Comparison of ENCODE assay signal across 8 mouse cellular contexts in genomic region chr1:21052132-21052545, GRCm38 (mm10). TPM values are rescaled to one million over a fixed set of nuclear protein-coding genes. Genes with fewer than 3 reads are reported as not detected.
A peak's percentile ranks its signal among the peaks of the same experiment; 100 is the strongest.
DNase-seq lines count a peak whose midpoint lies in the region; ATAC-seq lines count a peak whose summit lies in the region.

No protein-coding gene starts in this region.

- no peaks in the 10 kb centered on the region for H3K36me3 ChIP-seq in kidney, embryonic 16.5 days (ENCODE audit: insufficient read depth, low read length)
- H3K36me3 ChIP-seq in kidney, embryonic 14.5 days (ENCODE audit: control insufficient read depth, insufficient read depth, low read length), result no peaks in the 10 kb centered on the region
- H3K36me3 ChIP-seq in neural tube, embryonic 13.5 days, result no peaks in the 10 kb centered on the region

- H3K9ac ChIP-seq in kidney, embryonic 16.5 days (replicated peaks; ENCODE audit: low read length), result no peak overlapping the region
- no peak overlapping the region for H3K9ac ChIP-seq in kidney, embryonic 14.5 days (ENCODE audit: low read depth, low read length)
- no peak overlapping the region for H3K9ac ChIP-seq in neural tube, embryonic 13.5 days

- no peaks in the 10 kb centered on the region for H3K9me3 ChIP-seq in kidney, embryonic 16.5 days (ENCODE audit: low read length)
- H3K9me3 ChIP-seq in kidney, embryonic 14.5 days (ENCODE audit: control insufficient read depth, low read length), result no peaks in the 10 kb centered on the region
- H3K9me3 ChIP-seq in neural tube, embryonic 13.5 days, result no peaks in the 10 kb centered on the region

- H3K4me3 ChIP-seq in kidney, embryonic 16.5 days (ENCODE audit: low read length), result no peak overlapping the region
- H3K4me3 ChIP-seq in kidney, embryonic 14.5 days (ENCODE audit: low read length), result no peak overlapping the region
- H3K4me3 ChIP-seq in neural tube, embryonic 13.5 days, result no peak overlapping the region

- no peaks in the 10 kb centered on the region for H3K27me3 ChIP-seq in kidney, embryonic 16.5 days (ENCODE audit: insufficient read depth, low read length)
- no peaks in the 10 kb centered on the region for H3K27me3 ChIP-seq in kidney, embryonic 14.5 days (ENCODE audit: control insufficient read depth, insufficient read depth, low read length)
- no peaks in the 10 kb centered on the region for H3K27me3 ChIP-seq in neural tube, embryonic 13.5 days

- 54% methylated on average over 5 of the region's 5 CpGs for WGBS in kidney, embryonic 16.5 days
- WGBS in kidney, embryonic 14.5 days, result 61% methylated on average over 5 of the region's 5 CpGs
- 64% methylated on average over 5 of the region's 5 CpGs for WGBS in neural tube, embryonic 13.5 days

- H3K4me1 ChIP-seq in kidney, embryonic 16.5 days (ENCODE audit: insufficient read depth, low read length), result peaks cover 11% of the 10 kb centered on the region
- H3K4me1 ChIP-seq in kidney, embryonic 14.5 days (ENCODE audit: control insufficient read depth, insufficient read depth, low read length), result peaks cover 17% of the 10 kb centered on the region; the same call in 1 of the 2 replicates
- H3K4me1 ChIP-seq in neural tube, embryonic 13.5 days (replicated peaks), result peaks cover 31% of the 10 kb centered on the region

- ATAC-seq in kidney, embryonic 16.5 days (ENCODE audit: low FRiP score, low TSS enrichment), result peak; percentile 14; the same call in 1 of the 2 replicates
- no peak for ATAC-seq in kidney, embryonic 14.5 days (ENCODE audit: low FRiP score, low TSS enrichment)
- ATAC-seq in neural tube, embryonic 13.5 days (ENCODE audit: low read depth), result peak; percentile 42
- no peak for ATAC-seq in erythroid progenitor cell, adult 5-6 weeks (replicated peaks; ENCODE audit: low FRiP score, poor library complexity, severe bottlenecking)

- 0 out of 2 replicates have a peak overlapping the region, but pooled peaks have one; percentile 2 for H3K27ac ChIP-seq in kidney, embryonic 16.5 days (ENCODE audit: low read length)
- H3K27ac ChIP-seq in kidney, embryonic 14.5 days (ENCODE audit: low read depth, low read length), result no peak overlapping the region
- peak overlapping the region; percentile 46; the same call in 1 of the 2 replicates for H3K27ac ChIP-seq in neural tube, embryonic 13.5 days (replicated peaks)

- DNase-seq in brain, adult 2 months (ENCODE audit: low read depth, low spot score), result peak; percentile 17
- DNase-seq in induced T-regulatory cell, adult 2 months (ENCODE audit: low read depth), result peak; percentile 40
- DNase-seq in cerebellum, adult 11 months, result no peak
- DNase-seq in yolk sac, embryonic 10.5 days (ENCODE audit: low spot score), result no peak

- no peak overlapping the region for H3K4me2 ChIP-seq in kidney, embryonic 16.5 days (replicated peaks; ENCODE audit: low read depth, low read length)
- no peak overlapping the region for H3K4me2 ChIP-seq in kidney, embryonic 14.5 days (replicated peaks; ENCODE audit: low read depth, low read length)
- no peak overlapping the region for H3K4me2 ChIP-seq in neural tube, embryonic 13.5 days

RNA-seq across cellular contexts. Expression of gene Tram2, which starts 26.9 kb away (rescaled TPM):
- 8.6 and 10.2 TPM in 2 replicates for polyA plus RNA-seq in kidney, embryonic 16.5 days (2015; fragmentation: Nextera tagmentation; extraction: Ambion mirVana)
- 9.8 and 12.4 TPM in 2 replicates for polyA plus RNA-seq in kidney, embryonic 14.5 days (2014; fragmentation: Nextera tagmentation; extraction: Ambion mirVana)
- 2.7 and 2.9 TPM in 2 replicates for polyA plus RNA-seq in neural tube, embryonic 13.5 days (2015; fragmentation: Nextera tagmentation; extraction: Ambion mirVana)
- 1.3 and 1.4 TPM in 2 replicates for total RNA-seq in erythroid progenitor cell, adult 5-6 weeks (2015; ENCODE audit: low replicate concordance)
- total RNA-seq in erythroid progenitor cell, adult 5-6 weeks (2017; ENCODE audit: low replicate concordance), result 0.51 TPM in 1 of 2 replicates, not detected in the other

Comparison
In these comparisons a context has a peak if more than half of its experiments do, and no peak if none do; other contexts are left out.
1. ATAC-seq: peak in kidney, embryonic 16.5 days (single experiment) and neural tube, embryonic 13.5 days (single experiment); none in kidney, embryonic 14.5 days (single experiment) and erythroid progenitor cell, adult 5-6 weeks (single experiment).
2. DNase-seq: peak in brain, adult 2 months (single experiment) and induced T-regulatory cell, adult 2 months (single experiment); none in cerebellum, adult 11 months (single experiment) and yolk sac, embryonic 10.5 days (single experiment).